ENCODE assay signal across 8 mouse cellular contexts in the genomic region with DNA sequence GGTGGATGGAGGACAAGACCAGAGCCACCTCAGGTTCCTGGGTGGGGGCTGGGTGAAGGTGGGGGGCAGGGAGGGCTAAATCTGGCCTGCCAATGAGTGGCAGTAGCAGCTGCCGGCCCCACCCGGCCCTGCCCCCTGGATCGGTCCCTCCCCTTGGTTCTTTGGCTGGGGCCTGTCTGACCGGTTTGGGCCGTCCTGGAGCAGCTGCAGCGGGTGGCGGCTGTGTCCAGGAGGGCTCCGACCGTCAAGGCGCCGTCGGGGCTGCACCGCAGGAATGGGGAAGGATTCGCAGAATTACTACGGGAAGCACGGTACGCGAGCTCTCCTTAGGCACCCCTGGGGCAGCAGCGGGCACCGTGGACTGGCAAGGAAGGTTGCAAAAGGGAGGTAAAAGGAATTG. TPM values are rescaled to one million over a fixed set of nuclear protein-coding genes. Genes with fewer than 3 reads are reported as not detected.
A peak's percentile ranks its signal among the peaks of the same experiment; 100 is the strongest.
DNase-seq lines count a peak whose midpoint lies in the region; ATAC-seq and TF ChIP-seq lines count a peak whose summit lies in the region.

No protein-coding gene starts in this region.

- TF ChIP-seq CTCF in heart, postnatal 0 days (IDR thresholded peaks at IDR 0.05; ENCODE audit: low read depth) = no peak

- no peaks in the 10 kb centered on the region for H3K9me3 ChIP-seq in heart, postnatal 0 days (replicated peaks; ENCODE audit: control insufficient read depth, low read length)
- no peaks in the 10 kb centered on the region for H3K9me3 ChIP-seq in limb, embryonic 15.5 days
- H3K9me3 ChIP-seq in midbrain, embryonic 15.5 days = no peaks in the 10 kb centered on the region

- H3K27ac ChIP-seq in heart, postnatal 0 days (ENCODE audit: low read depth) = peak overlapping the region; percentile 28; the same call in 1 of the 2 replicates
- 0 out of 2 replicates have a peak overlapping the region, but pooled peaks have one; percentile 22 for H3K27ac ChIP-seq in limb, embryonic 15.5 days
- no peak overlapping the region for H3K27ac ChIP-seq in midbrain, embryonic 15.5 days

- H3K9ac ChIP-seq in heart, postnatal 0 days (replicated peaks; ENCODE audit: low read depth, low read length) = peak overlapping the region; percentile 59
- H3K9ac ChIP-seq in limb, embryonic 15.5 days = 0 out of 2 replicates have a peak overlapping the region, but pooled peaks have one; percentile 5
- no peak overlapping the region for H3K9ac ChIP-seq in midbrain, embryonic 15.5 days

- TF ChIP-seq EP300 in heart, postnatal 0 days (IDR thresholded peaks at IDR 0.05; ENCODE audit: low read depth) = no peak

- ATAC-seq in heart, postnatal 0 days (ENCODE audit: insufficient read depth, low read depth) = peak; percentile 78
- 0 out of 2 replicates have a peak, but pooled peaks have one; percentile 67 for ATAC-seq in limb, embryonic 15.5 days (ENCODE audit: insufficient number of reproducible peaks, low FRiP score, low TSS enrichment, low read depth)
- no peak for ATAC-seq in midbrain, embryonic 15.5 days (replicated peaks)

- peaks cover 24% of the 10 kb centered on the region for H3K36me3 ChIP-seq in heart, postnatal 0 days (replicated peaks; ENCODE audit: control insufficient read depth, insufficient read depth, low read length)
- H3K36me3 ChIP-seq in limb, embryonic 15.5 days = peaks cover 22% of the 10 kb centered on the region
- 0 out of 2 replicates have a peak, but pooled peaks cover 5% of the 10 kb centered on the region for H3K36me3 ChIP-seq in midbrain, embryonic 15.5 days (replicated peaks)

- 28% methylated on average over 19 of the region's 20 CpGs for WGBS in heart, postnatal 0 days
- 16% methylated on average over 19 of the region's 20 CpGs for WGBS in limb, embryonic 15.5 days
- 22% methylated on average over 18 of the region's 20 CpGs for WGBS in midbrain, embryonic 15.5 days

- H3K4me1 ChIP-seq in heart, postnatal 0 days (ENCODE audit: control insufficient read depth, insufficient read depth) = peaks cover 7% of the 10 kb centered on the region; the same call in 1 of the 2 replicates
- H3K4me1 ChIP-seq in limb, embryonic 15.5 days = peaks cover 11% of the 10 kb centered on the region
- H3K4me1 ChIP-seq in midbrain, embryonic 15.5 days = peaks cover 10% of the 10 kb centered on the region

- H3K27me3 ChIP-seq in heart, postnatal 0 days (ENCODE audit: control insufficient read depth, insufficient read depth, low read length) = no peaks in the 10 kb centered on the region
- no peaks in the 10 kb centered on the region for H3K27me3 ChIP-seq in limb, embryonic 15.5 days
- H3K27me3 ChIP-seq in midbrain, embryonic 15.5 days (replicated peaks) = no peaks in the 10 kb centered on the region

- H3K4me3 ChIP-seq in heart, postnatal 0 days (ENCODE audit: low read depth, low read length) = peak overlapping the region; percentile 43
- H3K4me3 ChIP-seq in limb, embryonic 15.5 days = peak overlapping the region; percentile 32
- no peak overlapping the region for H3K4me3 ChIP-seq in midbrain, embryonic 15.5 days

- H3K4me2 ChIP-seq in heart, postnatal 0 days (ENCODE audit: low read depth, low read length) = peak overlapping the region; percentile 61
- H3K4me2 ChIP-seq in limb, embryonic 15.5 days = peak overlapping the region; percentile 34
- no peak overlapping the region for H3K4me2 ChIP-seq in midbrain, embryonic 15.5 days

- DNase-seq in ovary, postnatal 14 days (ENCODE audit: low spot score) = peak; percentile 37
- DNase-seq in ovary, postnatal 10 days (ENCODE audit: low spot score) = no peak
- peak; percentile 49 for DNase-seq in heart, postnatal 0 days (ENCODE audit: low spot score)
- DNase-seq in urinary bladder, postnatal 4 days (ENCODE audit: low spot score in 2 of 2) = peak; percentile 68 to 72
- DNase-seq in right cerebral cortex, postnatal 36 days (ENCODE audit: low spot score in 2 of 2) = no peak
- no peak for DNase-seq in layer of hippocampus, adult 8-10 months (ENCODE audit: low spot score in 2 of 2)

RNA-seq across cellular contexts. Expression of gene Slc44a2, which starts 17.2 kb away (rescaled TPM):
- total RNA-seq in heart, postnatal 0 days (2014; rRNA removed; ENCODE audit: low replicate concordance) = 44.0 and 84.8 TPM in 2 replicates
- 45.0 and 46.5 TPM in 2 replicates for polyA plus RNA-seq in heart, postnatal 0 days (2015; fragmentation: Nextera tagmentation; extraction: Ambion mirVana)
- polyA plus RNA-seq in limb, embryonic 15.5 days (2015; fragmentation: Nextera tagmentation; extraction: Ambion mirVana) = 137 and 150 TPM in 2 replicates
- 10 to 100 TPM; 55.2 to 74.2 (median 64.7) TPM for total RNA-seq in layer of hippocampus, adult 8-10 months (2022)
- 63.3 and 70.0 TPM in 2 replicates for polyA plus RNA-seq in midbrain, embryonic 15.5 days (2015; fragmentation: Nextera tagmentation; extraction: Ambion mirVana)

RNA-seq across cellular contexts. Expression of gene Ap1m2, which starts 25.5 kb away (rescaled TPM):
- total RNA-seq in heart, postnatal 0 days (2014; rRNA removed; ENCODE audit: low replicate concordance) = 0.46 and 0.57 TPM in 2 replicates
- polyA plus RNA-seq in heart, postnatal 0 days (2015; fragmentation: Nextera tagmentation; extraction: Ambion mirVana) = 0.15 TPM in 1 of 2 replicates, not detected in the other
- polyA plus RNA-seq in limb, embryonic 15.5 days (2015; fragmentation: Nextera tagmentation; extraction: Ambion mirVana) = 42.3 and 43.2 TPM in 2 replicates
- total RNA-seq in layer of hippocampus, adult 8-10 months (2022) = 1 to 10 TPM in 3 of 4 experiments, under 1 TPM in 1; 0.35 to 2.0 (median 1.6) TPM
- polyA plus RNA-seq in midbrain, embryonic 15.5 days (2015; fragmentation: Nextera tagmentation; extraction: Ambion mirVana) = 1.1 and 1.2 TPM in 2 replicates

RNA-seq across cellular contexts. Expression of gene Ilf3, which starts 30.0 kb away (rescaled TPM):
- 34.7 and 37.3 TPM in 2 replicates for total RNA-seq in heart, postnatal 0 days (2014; rRNA removed; ENCODE audit: low replicate concordance)
- polyA plus RNA-seq in heart, postnatal 0 days (2015; fragmentation: Nextera tagmentation; extraction: Ambion mirVana) = 53.6 and 58.4 TPM in 2 replicates
- polyA plus RNA-seq in limb, embryonic 15.5 days (2015; fragmentation: Nextera tagmentation; extraction: Ambion mirVana) = 169 and 174 TPM in 2 replicates
- total RNA-seq in layer of hippocampus, adult 8-10 months (2022) = 100 to 1,000 TPM in 3 of 4 experiments, 10 to 100 TPM in 1; 95.4 to 113 (median 103) TPM
- 246 and 256 TPM in 2 replicates for polyA plus RNA-seq in midbrain, embryonic 15.5 days (2015; fragmentation: Nextera tagmentation; extraction: Ambion mirVana)

RNA-seq across cellular contexts. Expression of gene Cdkn2d, which starts 46.4 kb away (rescaled TPM):
- 67.4 and 103 TPM in 2 replicates for total RNA-seq in heart, postnatal 0 days (2014; rRNA removed; ENCODE audit: low replicate concordance)
- polyA plus RNA-seq in heart, postnatal 0 days (2015; fragmentation: Nextera tagmentation; extraction: Ambion mirVana) = 65.8 and 67.5 TPM in 2 replicates
- polyA plus RNA-seq in limb, embryonic 15.5 days (2015; fragmentation: Nextera tagmentation; extraction: Ambion mirVana) = 55.3 and 60.1 TPM in 2 replicates
- 10 to 100 TPM; 48.8 to 61.6 (median 55.9) TPM for total RNA-seq in layer of hippocampus, adult 8-10 months (2022)
- polyA plus RNA-seq in midbrain, embryonic 15.5 days (2015; fragmentation: Nextera tagmentation; extraction: Ambion mirVana) = 87.3 and 92.1 TPM in 2 replicates

RNA-seq across cellular contexts. Expression of gene Kri1, which starts 49.9 kb away (rescaled TPM):
- 7.0 and 16.3 TPM in 2 replicates for total RNA-seq in heart, postnatal 0 days (2014; rRNA removed; ENCODE audit: low replicate concordance)
- 5.9 and 9.1 TPM in 2 replicates for polyA plus RNA-seq in heart, postnatal 0 days (2015; fragmentation: Nextera tagmentation; extraction: Ambion mirVana)
- 13.1 and 18.4 TPM in 2 replicates for polyA plus RNA-seq in limb, embryonic 15.5 days (2015; fragmentation: Nextera tagmentation; extraction: Ambion mirVana)
- 10 to 100 TPM; 43.2 to 48.9 (median 44.5) TPM for total RNA-seq in layer of hippocampus, adult 8-10 months (2022)
- polyA plus RNA-seq in midbrain, embryonic 15.5 days (2015; fragmentation: Nextera tagmentation; extraction: Ambion mirVana) = 17.1 and 20.8 TPM in 2 replicates

Comparison
In these comparisons a context has a peak if more than half of its experiments do, and no peak if none do; other contexts are left out.
1. DNase-seq: peak in ovary, postnatal 14 days (single experiment), heart, postnatal 0 days (single experiment) and urinary bladder, postnatal 4 days (2 of 2); none in ovary, postnatal 10 days (single experiment), right cerebral cortex, postnatal 36 days (0 of 2) and layer of hippocampus, adult 8-10 months (0 of 2).
2. RNA of gene Ap1m2, which starts 25.5 kb away (polyA plus RNA-seq): 42.3 to 43.2 TPM in limb, embryonic 15.5 days; 1.1 to 1.2 TPM in midbrain, embryonic 15.5 days and 0.15 TPM in heart, postnatal 0 days; every median in the first group is over 10 times any median in the second.